Mouse (Mus musculus) CH12.LX (cell line): ENCODE data around the gene Syndig1l.

Experiments
- CTCF ChIP-seq, 2 experiments: IDR thresholded peaks in 1 of 2; conservative IDR thresholded peaks in 1 of 2; 2 replicates each; pipeline ENCODE4 v1.5.1; 2011 to 2012; ENCODE audit warnings: low read depth in 2 of 2, low read length in 2 of 2, improper control_type of control experiment in 1 of 2, inconsistent platforms in 1 of 2, mild to moderate bottlenecking in 1 of 2, moderate library complexity in 1 of 2
- MAFK ChIP-seq: IDR thresholded peaks from 2 replicates; pipeline ENCODE4 v1.6.1; 2011; ENCODE audit warnings: low read length, improper control_type of control experiment; ENCODE audit not compliant: insufficient replicate concordance
- NELFE ChIP-seq: IDR thresholded peaks from 2 replicates; pipeline ENCODE4 v1.6.1; 2011; ENCODE audit warnings: low read depth, low read length, improper control_type of control experiment
- POLR2A ChIP-seq: IDR thresholded peaks from 2 replicates; pipeline ENCODE4 v1.6.1; 2011; ENCODE audit warnings: low read depth, mild to moderate bottlenecking, improper control_type of control experiment, low read length

- TF ChIP-seq MAFK, result no peak
- TF ChIP-seq NELFE, result no peak
- no peak for TF ChIP-seq CTCF (conservative IDR thresholded peaks at IDR 0.05 in 1 of 2, IDR thresholded peaks at IDR 0.05 in 1 of 2; ENCODE audit: low read depth in 2 of 2, low read length in 2 of 2)
- TF ChIP-seq POLR2A, result no peak
Observed at GRCm38 (mm10) chr12:84692141-84692540, 6.5 kb downstream of the Syndig1l start.
